Mouse (Mus musculus) stomach, postnatal 0 days (tissue): ENCODE measurements around the gene Mtif3.

Experiments
- CTCF ChIP-seq: IDR thresholded peaks from 2 replicates; pipeline ENCODE4 v1.5.1; 2016; ENCODE audit warnings: antibody characterized with exemption, low read depth, mild to moderate bottlenecking, moderate library complexity
- EP300 ChIP-seq: optimal IDR thresholded peaks from 2 replicates; pipeline ENCODE3; 2016; ENCODE audit warnings: antibody characterized with exemption

DNA sequence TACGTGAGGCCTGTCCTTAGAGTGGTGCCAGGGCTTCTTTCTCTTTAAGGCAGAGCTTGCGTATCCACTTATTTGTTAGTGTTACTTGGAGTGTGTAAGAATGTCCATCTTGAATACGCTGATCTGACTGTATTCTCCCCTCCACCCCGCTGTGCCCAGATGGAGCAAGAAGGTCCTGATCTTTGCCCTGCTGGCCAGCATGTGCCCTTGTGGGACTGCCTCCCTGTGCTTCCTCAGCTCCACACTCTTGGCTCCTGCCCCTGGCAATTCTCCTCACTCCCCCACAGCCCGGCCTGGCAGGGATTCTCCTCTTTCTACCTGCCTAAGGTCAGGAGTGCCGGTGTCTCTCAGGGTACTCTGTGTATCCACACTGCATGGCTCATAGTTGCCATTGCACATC lies 17.8 kb upstream of the Mtif3 start:
- TF ChIP-seq CTCF (no peak), EP300 (no peak)
